Mouse (Mus musculus) right cerebral cortex, postnatal 14 days (tissue): Measurements from ENCODE around the gene 3110082I17Rik.
A peak's percentile ranks its signal among the peaks of the same experiment; 100 is the strongest.

Experiments
- DNase-seq: peaks from one replicate; pipeline ENCODE4 v3.0.0; 2022

The 3110082I17Rik gene

GRCm38 (mm10) chr5:139374841-139375240, 85.5 kb downstream of the 3110082I17Rik start:
- no peak for DNase-seq

GRCm38 (mm10) chr5:139373889-139374444, 86.4 kb downstream of the 3110082I17Rik start:
- DNase-seq, result no peak

- no peak for DNase-seq
Observed at GRCm38 (mm10) chr5:139373126-139373525, 87.2 kb downstream of the 3110082I17Rik start.

- peak; percentile 90 for DNase-seq
Observed at GRCm38 (mm10) chr5:139371631-139372401, 88.5 kb downstream of the 3110082I17Rik start.

GRCm38 (mm10) chr5:139371118-139371517, 89.2 kb downstream of the 3110082I17Rik start:
- DNase-seq, result no peak

- no peak for DNase-seq
Observed at GRCm38 (mm10) chr5:139370336-139370735, 90.0 kb downstream of the 3110082I17Rik start.

- DNase-seq, result no peak
Observed at GRCm38 (mm10) chr5:139368638-139369320, 91.5 kb downstream of the 3110082I17Rik start.

GRCm38 (mm10) chr5:139367884-139368458, 92.4 kb downstream of the 3110082I17Rik start:
- no peak for DNase-seq

- no peak for DNase-seq
Observed at GRCm38 (mm10) chr5:139366484-139366883, 93.8 kb downstream of the 3110082I17Rik start.

- no peak for DNase-seq
Observed at GRCm38 (mm10) chr5:139365827-139366226, 94.5 kb downstream of the 3110082I17Rik start.

- DNase-seq, result no peak
Observed at GRCm38 (mm10) chr5:139364911-139365571, 95.3 kb downstream of the 3110082I17Rik start.

- peak; percentile 94 for DNase-seq
Observed at GRCm38 (mm10) chr5:139364260-139364910, 95.9 kb downstream of the 3110082I17Rik start.

- no peak for DNase-seq
Observed at GRCm38 (mm10) chr5:139363858-139364257, 96.5 kb downstream of the 3110082I17Rik start.

GRCm38 (mm10) chr5:139359244-139359643, 101.1 kb downstream of the 3110082I17Rik start:
- DNase-seq, result no peak

- DNase-seq, result no peak
Observed at GRCm38 (mm10) chr5:139358653-139359052, 101.7 kb downstream of the 3110082I17Rik start.

- DNase-seq, result peak; percentile 84
Observed at GRCm38 (mm10) chr5:139355235-139355772, 105.0 kb downstream of the 3110082I17Rik start.

- DNase-seq, result no peak
Observed at GRCm38 (mm10) chr5:139353946-139354345, 106.4 kb downstream of the 3110082I17Rik start.

- no peak for DNase-seq
Observed at GRCm38 (mm10) chr5:139353496-139353895, 106.8 kb downstream of the 3110082I17Rik start.

GRCm38 (mm10) chr5:139352317-139352716, 108.0 kb downstream of the 3110082I17Rik start, which contains the start of gene Cyp2w1:
Gene Cyp2w1 (plus strand): TSS chr5:139352617.
- no peak for DNase-seq

- no peak for DNase-seq
Observed at GRCm38 (mm10) chr5:139351628-139352027, 108.7 kb downstream of the 3110082I17Rik start.

- no peak for DNase-seq
Observed at GRCm38 (mm10) chr5:139351134-139351533, 109.2 kb downstream of the 3110082I17Rik start, which contains the start of gene Cox19. Gene Cox19 (minus strand): TSS chr5:139351418.

- DNase-seq, result no peak
Observed at GRCm38 (mm10) chr5:139349713-139350112, 110.6 kb downstream of the 3110082I17Rik start.
